Mouse (Mus musculus) lung, embryonic 15.5 days (tissue): ENCODE results near the gene Hdac4. TPM values are rescaled to one million over a fixed set of nuclear protein-coding genes. Genes with fewer than 3 reads are reported as not detected.

Experiments
- ATAC-seq: fragments of 200-750 bp; cut with Nextera tagmentation; 2 replicates; pipeline ENCODE4 v1.8.0; 2017; ENCODE audit warnings: moderate number of reproducible peaks, borderline replicate concordance; ENCODE audit not compliant: low FRiP score, low TSS enrichment; ENCODE audit errors: extremely low read depth
- H3K27ac ChIP-seq: fragments of 300-500 bp; sonication (generic); 2 replicates; pipeline ENCODE4 v1.5.1; 2015; ENCODE audit warnings: moderate library complexity, mild to moderate bottlenecking, inconsistent platforms
- H3K27me3 ChIP-seq: fragments of 300-500 bp; sonication (generic); 2 replicates; pipeline ENCODE4 v1.6.1; 2015; ENCODE audit warnings: inconsistent platforms
- H3K36me3 ChIP-seq: fragments of 300-500 bp; sonication (generic); 2 replicates; pipeline ENCODE4 v1.6.1; 2015; ENCODE audit warnings: inconsistent platforms
- H3K4me1 ChIP-seq: fragments of 300-500 bp; sonication (generic); 2 replicates; pipeline ENCODE4 v1.6.1; 2015; ENCODE audit warnings: inconsistent platforms
- H3K4me2 ChIP-seq: fragments of 300-500 bp; sonication (generic); 2 replicates; pipeline ENCODE4 v1.6.1; 2015; ENCODE audit warnings: inconsistent platforms, mild to moderate bottlenecking, moderate library complexity
- H3K4me3 ChIP-seq: fragments of 300-500 bp; sonication (generic); 2 replicates; pipeline ENCODE4 v1.5.1; 2015; ENCODE audit warnings: mild to moderate bottlenecking, inconsistent platforms
- H3K9ac ChIP-seq: fragments of 300-500 bp; sonication (generic); 2 replicates; pipeline ENCODE4 v1.6.1; 2015; ENCODE audit warnings: inconsistent platforms
- H3K9me3 ChIP-seq: fragments of 300-500 bp; sonication (generic); 2 replicates; pipeline ENCODE4 v1.6.1; 2016; ENCODE audit warnings: inconsistent platforms
- WGBS: fragments of 180-500 bp; shearing (Covaris S2); methylation state at CpG from one replicate; pipeline ENCODE4 v1.1.7; 2015; 5-methylcytosine and 5-hydroxymethylcytosine counted together
- polyA plus RNA-seq: library from polyadenylated mRNA; unstranded; fragments of >200 nt; fragmentation: Nextera tagmentation; extraction: Ambion mirVana; gene quantifications from 2 replicates; pipeline ENCODE4 v1.2.1, GENCODE M21; 2015

Gene Hdac4
- polyA plus RNA-seq, 1 experiment from 2014 or later = 19.1 TPM

DNA sequence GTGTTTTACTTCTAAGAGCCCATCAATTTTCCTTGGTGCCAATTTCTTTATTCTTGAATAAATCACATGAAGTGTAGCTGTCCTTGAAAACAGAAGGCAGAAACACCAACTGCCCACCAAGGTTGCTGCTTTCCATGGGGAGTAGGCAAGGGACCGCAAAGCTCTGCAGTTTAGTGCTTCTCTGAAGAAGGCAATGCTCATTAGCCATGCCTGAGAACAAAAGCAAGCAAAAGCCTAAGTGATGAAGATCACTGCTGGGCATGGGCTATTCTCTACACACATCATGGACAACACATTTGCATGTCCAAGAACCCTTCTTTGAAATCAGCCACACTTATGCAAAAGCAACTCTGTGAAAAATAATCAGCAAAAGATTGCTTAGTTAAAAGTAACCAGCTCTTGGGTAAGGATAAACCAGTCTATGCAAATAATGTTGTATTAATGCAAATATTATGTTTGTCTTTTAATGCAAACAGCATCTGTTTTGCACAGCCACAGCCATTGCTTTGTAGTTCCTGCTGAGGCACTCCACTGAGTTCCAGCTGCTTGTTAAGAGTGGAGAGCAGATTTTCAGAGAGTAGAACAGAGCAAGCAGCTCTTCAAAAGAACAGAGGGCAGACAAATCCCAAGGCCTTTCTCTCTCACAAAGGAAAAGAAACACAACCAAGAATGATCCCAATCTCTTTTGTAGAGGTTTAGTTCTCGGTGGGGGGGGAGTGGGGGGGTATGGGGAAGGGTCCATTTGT, 125.4 kb downstream of the Hdac4 start:
- Histone ChIP-seq H3K4me3 (no peak overlapping the region), H3K4me2 (no peak overlapping the region), H3K27me3 (no peaks in the 10 kb centered on the region), H3K9ac (no peak overlapping the region), H3K9me3 (no peaks in the 10 kb centered on the region), H3K27ac (no peak overlapping the region), H3K36me3 (no peaks in the 10 kb centered on the region), H3K4me1 (no peaks in the 10 kb centered on the region)
- WGBS = 77% methylated on average over 2 of the region's 2 CpGs
- no peak for ATAC-seq

DNA sequence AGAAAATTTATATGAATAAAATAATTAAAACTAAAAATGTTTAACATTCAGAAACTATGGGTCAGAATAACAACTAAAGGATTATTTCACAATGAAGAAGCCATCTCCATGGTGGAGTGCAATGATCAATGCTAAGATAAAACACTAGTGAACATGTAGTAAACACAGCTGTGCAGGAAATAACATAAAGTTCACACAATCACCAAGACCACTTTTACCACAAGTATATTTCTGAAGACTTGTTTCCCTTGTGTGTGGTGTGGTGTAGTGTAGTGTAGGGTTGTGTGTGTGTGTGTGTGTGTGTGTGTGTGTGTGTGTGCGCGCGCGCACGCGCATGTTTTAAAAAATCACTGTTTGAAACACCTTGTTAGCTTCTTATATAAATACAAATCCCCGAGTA, 126.0 kb downstream of the Hdac4 start:
- H3K9ac ChIP-seq = no peak overlapping the region
- no peaks in the 10 kb centered on the region for H3K4me1 ChIP-seq
- H3K36me3 ChIP-seq = no peaks in the 10 kb centered on the region
- no peaks in the 10 kb centered on the region for H3K27me3 ChIP-seq
- no peak overlapping the region for H3K4me3 ChIP-seq
- ATAC-seq = no peak
- H3K27ac ChIP-seq = no peak overlapping the region
- 95% methylated on average over 7 of the region's 7 CpGs for WGBS
- no peak overlapping the region for H3K4me2 ChIP-seq
- H3K9me3 ChIP-seq = no peaks in the 10 kb centered on the region

DNA sequence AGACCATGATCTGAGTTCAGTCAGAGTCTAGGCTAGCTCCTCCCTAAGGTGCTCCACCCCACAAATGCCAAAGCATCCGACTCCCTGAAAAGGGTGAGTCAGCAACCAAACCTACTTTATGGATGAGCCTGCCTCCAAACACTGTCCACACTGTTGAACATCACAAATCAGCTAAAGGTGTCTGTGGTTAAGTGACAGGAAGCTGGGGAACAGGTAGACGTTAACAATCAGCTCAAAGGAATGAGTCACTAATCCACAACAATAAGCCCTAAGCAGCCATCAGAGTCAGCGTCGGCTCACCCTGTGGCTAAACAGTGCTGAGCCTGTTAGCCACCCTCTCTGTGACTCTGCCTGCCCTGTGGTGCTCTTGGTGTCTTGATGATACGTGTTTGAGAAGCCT, 131.2 kb downstream of the Hdac4 start:
- H3K27me3 ChIP-seq = no peaks in the 10 kb centered on the region
- 76% methylated on average over 5 of the region's 5 CpGs for WGBS
- no peaks in the 10 kb centered on the region for H3K9me3 ChIP-seq
- H3K36me3 ChIP-seq = no peaks in the 10 kb centered on the region
- no peak; the same call in 1 of the 2 replicates for ATAC-seq
- no peak overlapping the region for H3K9ac ChIP-seq
- no peak overlapping the region for H3K27ac ChIP-seq
- no peak overlapping the region for H3K4me2 ChIP-seq
- H3K4me1 ChIP-seq = no peaks in the 10 kb centered on the region
- no peak overlapping the region for H3K4me3 ChIP-seq

DNA sequence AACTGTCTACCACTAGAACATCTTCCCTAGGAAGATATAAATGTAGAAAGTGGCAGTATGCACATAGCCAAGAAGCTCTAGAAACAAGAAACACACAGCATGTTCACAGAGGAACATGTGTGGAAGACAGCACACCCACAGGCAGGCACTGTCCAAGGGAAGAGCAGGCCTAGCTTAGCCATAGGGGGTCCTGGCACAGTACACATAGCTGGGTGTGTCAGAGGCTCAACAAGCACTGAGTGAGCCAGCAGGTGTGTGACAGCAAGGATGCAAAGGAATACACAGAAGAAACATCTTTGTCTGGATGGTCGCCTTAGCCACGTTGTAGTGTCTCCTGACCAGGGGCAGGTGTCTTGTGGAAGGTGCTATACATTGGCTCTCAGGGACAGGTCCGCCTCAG, 132.2 kb downstream of the Hdac4 start:
- no peaks in the 10 kb centered on the region for H3K9me3 ChIP-seq
- WGBS = 90% methylated on average over 3 of the region's 3 CpGs
- H3K36me3 ChIP-seq = no peaks in the 10 kb centered on the region
- no peak overlapping the region for H3K9ac ChIP-seq
- no peak for ATAC-seq
- H3K27me3 ChIP-seq = no peaks in the 10 kb centered on the region
- H3K4me3 ChIP-seq = no peak overlapping the region
- H3K4me2 ChIP-seq = no peak overlapping the region
- no peak overlapping the region for H3K27ac ChIP-seq
- no peaks in the 10 kb centered on the region for H3K4me1 ChIP-seq

DNA sequence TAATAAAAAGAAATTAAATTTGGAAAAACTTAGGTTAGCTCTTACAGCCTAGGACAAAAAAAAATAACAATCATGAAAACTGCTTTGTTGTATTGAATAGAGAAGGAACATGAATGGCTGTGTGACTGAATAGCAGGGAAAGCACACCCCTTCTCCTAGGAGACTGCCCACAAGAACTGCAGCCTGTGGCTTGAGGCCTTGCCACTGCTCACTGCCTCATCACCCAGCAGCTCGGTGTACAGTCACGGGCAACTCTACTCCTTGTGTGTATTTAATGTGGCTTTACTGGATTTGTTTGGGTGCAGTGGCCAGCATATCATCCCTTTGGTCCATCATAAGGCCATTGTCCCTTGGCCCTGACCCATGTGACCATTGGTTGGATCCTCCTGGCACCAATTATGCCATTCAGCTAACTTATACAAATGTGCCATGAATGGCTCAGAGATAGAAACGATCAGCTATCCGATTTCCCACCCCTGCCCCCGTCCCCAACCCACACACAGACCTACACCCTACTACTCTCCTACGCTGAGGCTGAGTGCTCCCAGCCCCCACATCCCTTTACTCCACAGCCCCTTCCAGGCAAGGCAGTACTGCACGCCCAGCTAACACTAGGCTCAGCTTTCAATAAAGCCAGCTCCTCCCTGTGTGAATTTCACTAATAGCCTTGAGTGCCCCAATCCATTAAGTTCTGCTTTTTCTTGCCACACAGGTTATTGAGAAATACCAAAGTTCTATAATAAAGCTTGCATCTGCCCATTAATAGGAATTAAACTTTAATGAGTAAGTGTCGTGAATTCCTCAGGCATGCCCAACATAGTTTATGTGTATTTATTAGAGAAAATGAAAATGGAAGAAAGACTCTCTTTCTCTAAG, 134.1 kb downstream of the Hdac4 start:
- Histone ChIP-seq H3K9me3 (no peaks in the 10 kb centered on the region), H3K4me2 (no peak overlapping the region), H3K27me3 (no peaks in the 10 kb centered on the region), H3K9ac (no peak overlapping the region), H3K4me1 (0 out of 2 replicates have a peak, but pooled peaks cover 1% of the 10 kb centered on the region), H3K4me3 (no peak overlapping the region), H3K27ac (no peak overlapping the region), H3K36me3 (no peaks in the 10 kb centered on the region)
- ATAC-seq = no peak
- 74% methylated on average over 8 of the region's 8 CpGs for WGBS

DNA sequence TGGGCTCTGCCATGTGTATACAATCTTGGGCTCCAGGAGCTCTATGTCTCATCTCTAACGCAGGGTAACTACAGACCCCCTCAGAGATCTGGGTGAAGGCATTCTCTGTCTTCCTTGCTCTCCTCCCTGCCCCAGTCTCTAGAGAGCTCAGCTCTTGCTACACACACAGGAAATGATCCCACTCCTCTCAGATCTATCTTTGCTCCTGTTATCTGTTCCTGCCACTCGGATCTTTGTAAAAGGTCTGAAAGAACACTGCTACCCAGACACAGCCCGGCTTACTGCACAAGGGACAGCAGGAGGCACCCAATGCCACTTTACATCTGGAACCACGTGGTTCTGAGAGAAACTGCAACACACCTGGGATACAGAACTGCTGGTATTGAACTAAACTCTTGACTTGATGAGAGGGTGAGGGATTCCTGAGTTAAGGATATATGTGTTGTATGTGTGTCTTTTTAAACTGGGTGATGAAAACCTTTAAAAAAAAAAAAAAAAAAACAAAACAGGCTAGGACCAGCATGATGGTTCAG, 134.9 kb downstream of the Hdac4 start:
- Histone ChIP-seq H3K4me3 (no peak overlapping the region), H3K36me3 (no peaks in the 10 kb centered on the region), H3K4me2 (no peak overlapping the region), H3K9me3 (no peaks in the 10 kb centered on the region), H3K9ac (no peak overlapping the region), H3K27me3 (no peaks in the 10 kb centered on the region), H3K27ac (no peak overlapping the region), H3K4me1 (peaks cover 10% of the 10 kb centered on the region)
- no peak for ATAC-seq
- WGBS = 61% methylated on average over 4 of the region's 4 CpGs

DNA sequence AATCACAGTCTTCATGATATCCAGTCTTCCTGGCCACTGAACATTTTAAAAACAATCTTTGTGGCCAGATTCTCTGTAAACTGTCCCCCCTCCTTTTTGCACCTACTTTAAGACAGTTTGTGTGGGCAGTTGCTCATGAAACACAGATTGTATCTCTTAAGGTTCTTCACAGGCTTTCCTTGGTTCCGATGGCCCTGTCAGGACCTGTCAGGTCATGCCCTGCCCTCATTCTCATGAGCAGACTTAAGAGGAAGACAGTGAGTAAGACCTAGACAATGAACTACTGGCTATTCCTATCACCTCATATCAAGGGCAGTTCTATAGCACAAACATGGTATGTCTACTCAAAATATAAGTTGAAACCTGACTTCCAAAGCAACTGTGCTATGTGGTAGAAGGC, 135.9 kb downstream of the Hdac4 start:
- ATAC-seq = no peak
- peaks cover 20% of the 10 kb centered on the region for H3K4me1 ChIP-seq

DNA sequence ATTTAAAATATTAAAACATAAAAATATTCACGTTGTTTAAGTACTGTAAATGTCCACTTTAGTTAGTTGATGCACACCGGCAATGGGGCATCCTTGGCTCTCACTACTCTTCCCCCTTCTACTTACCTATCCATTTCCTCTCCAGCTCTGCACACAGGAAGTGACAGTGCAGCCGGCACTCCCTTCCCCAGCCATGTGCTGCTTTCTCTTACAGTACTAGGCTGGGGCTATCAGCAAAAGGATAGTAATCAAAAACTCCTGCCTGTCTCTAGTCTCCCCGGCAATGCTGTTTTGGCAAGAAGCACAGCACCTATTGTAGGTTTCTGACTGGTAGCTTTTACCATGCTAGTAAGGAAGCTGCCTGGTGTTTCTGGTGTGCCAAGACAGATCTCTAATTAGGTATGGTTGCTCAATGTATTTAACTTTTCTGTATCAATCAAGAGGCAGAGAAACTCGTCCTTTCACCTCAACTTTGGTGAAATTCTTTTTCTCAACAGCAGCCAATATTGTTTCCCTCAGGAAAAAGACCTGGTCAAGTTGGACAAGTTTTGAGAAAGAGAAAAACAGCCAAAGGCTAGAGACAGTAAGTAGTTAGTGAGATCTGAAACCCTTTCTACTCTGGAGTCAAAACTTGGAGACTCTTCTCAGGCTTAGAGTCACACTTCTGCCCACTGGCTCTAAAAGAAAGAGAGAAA, 136.6 kb downstream of the Hdac4 start:
- no peak for ATAC-seq

More for the DNA sequence above, 135.9 kb downstream of the Hdac4 start:
- Histone ChIP-seq H3K9ac (no peak overlapping the region), H3K36me3 (no peaks in the 10 kb centered on the region), H3K4me2 (no peak overlapping the region), H3K27me3 (no peaks in the 10 kb centered on the region), H3K4me3 (no peak overlapping the region), H3K27ac (no peak overlapping the region), H3K9me3 (no peaks in the 10 kb centered on the region)
- WGBS = 80% methylated on average over 1 of the region's 1 CpGs

DNA sequence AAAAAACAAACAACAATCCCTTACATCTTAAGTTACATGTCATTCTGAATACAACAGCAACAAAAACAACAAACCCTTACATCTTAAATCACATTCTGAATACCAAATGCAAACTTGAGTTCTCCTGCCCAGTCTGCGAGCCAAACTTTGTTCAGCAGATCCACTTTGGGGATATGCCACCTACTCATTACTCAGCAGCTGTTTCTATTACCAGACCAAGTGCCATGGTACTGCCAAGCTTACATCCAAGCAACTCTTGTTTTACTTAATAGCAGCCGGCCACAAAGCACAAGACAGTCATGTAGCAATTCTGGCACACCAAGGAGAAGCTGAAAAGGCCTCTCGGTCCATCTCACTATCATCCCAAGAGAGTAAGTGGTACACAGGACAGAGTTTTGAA, 138.4 kb downstream of the Hdac4 start:
- no peak for ATAC-seq
- 85% methylated on average over 3 of the region's 3 CpGs for WGBS
- Histone ChIP-seq H3K36me3 (no peaks in the 10 kb centered on the region), H3K4me3 (no peak overlapping the region), H3K4me2 (no peak overlapping the region), H3K4me1 (peaks cover 28% of the 10 kb centered on the region), H3K9me3 (no peaks in the 10 kb centered on the region), H3K27me3 (no peaks in the 10 kb centered on the region), H3K27ac (no peak overlapping the region), H3K9ac (no peak overlapping the region)

More for the DNA sequence above, 136.6 kb downstream of the Hdac4 start:
- H3K27ac ChIP-seq = no peak overlapping the region
- no peaks in the 10 kb centered on the region for H3K27me3 ChIP-seq
- no peaks in the 10 kb centered on the region for H3K9me3 ChIP-seq
- 74% methylated on average over 5 of the region's 5 CpGs for whole genome bisulfite sequencing
- H3K4me2 ChIP-seq = no peak overlapping the region
- no peak overlapping the region for H3K9ac ChIP-seq
- H3K36me3 ChIP-seq = no peaks in the 10 kb centered on the region
- H3K4me1 ChIP-seq = peaks cover 27% of the 10 kb centered on the region
- no peak overlapping the region for H3K4me3 ChIP-seq

DNA sequence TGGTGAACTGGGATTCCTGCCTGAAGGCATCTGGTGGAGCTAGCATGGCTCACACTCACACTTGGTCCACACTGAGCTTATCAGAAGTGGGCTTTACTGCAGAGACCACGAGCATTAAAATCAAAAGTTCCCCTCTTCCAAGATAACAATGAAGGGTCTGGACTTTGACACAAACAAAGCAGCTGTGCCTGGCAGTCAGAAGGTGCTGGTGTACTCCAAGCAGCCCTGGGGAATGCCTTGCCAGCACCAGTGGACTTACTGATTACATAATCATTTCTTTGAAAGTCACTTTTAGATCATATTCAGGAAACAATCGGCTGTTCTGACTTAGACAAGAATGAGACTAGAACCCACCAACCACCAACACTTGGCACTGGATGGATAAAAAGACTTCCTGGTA, 140.3 kb downstream of the Hdac4 start:
- no peak; the same call in 1 of the 2 replicates for ATAC-seq
- H3K27ac ChIP-seq = no peak overlapping the region
- no peaks in the 10 kb centered on the region for H3K9me3 ChIP-seq
- no peaks in the 10 kb centered on the region for H3K27me3 ChIP-seq
- H3K4me1 ChIP-seq = peaks cover 45% of the 10 kb centered on the region
- H3K36me3 ChIP-seq = no peaks in the 10 kb centered on the region
- no peak overlapping the region for H3K9ac ChIP-seq
- no peak overlapping the region for H3K4me3 ChIP-seq
- 13% methylated on average over 2 of the region's 2 CpGs for WGBS
- H3K4me2 ChIP-seq = no peak overlapping the region

DNA sequence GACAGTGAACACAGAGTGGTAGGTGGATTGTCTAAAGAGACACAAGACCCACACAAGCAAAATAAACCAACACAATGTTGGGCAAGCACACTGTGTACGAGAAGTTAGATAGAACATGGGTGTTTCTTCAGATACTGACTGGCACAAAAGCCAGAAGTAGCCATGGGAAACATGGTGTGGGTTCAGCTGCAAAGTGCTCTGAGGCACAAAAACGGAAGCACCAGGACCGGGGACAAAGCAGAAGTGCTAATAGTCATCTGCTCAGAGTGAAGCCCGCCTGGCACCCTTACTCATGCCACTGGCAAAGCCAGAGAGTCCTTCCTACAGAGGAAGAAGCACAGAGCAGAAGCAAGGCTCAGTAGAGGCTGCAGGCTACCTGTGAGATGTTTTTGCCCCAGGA, 143.3 kb downstream of the Hdac4 start:
- WGBS = 73% methylated on average over 4 of the region's 4 CpGs

More for the DNA sequence above, 143.3 kb downstream of the Hdac4 start:
- ATAC-seq = no peak
- Histone ChIP-seq H3K27me3 (no peaks in the 10 kb centered on the region), H3K36me3 (no peaks in the 10 kb centered on the region), H3K9ac (no peak overlapping the region), H3K27ac (no peak overlapping the region; the same call in 1 of the 2 replicates), H3K4me2 (no peak overlapping the region), H3K4me3 (no peak overlapping the region), H3K4me1 (peaks cover 45% of the 10 kb centered on the region), H3K9me3 (no peaks in the 10 kb centered on the region)
